Mouse (Mus musculus) right cerebral cortex, postnatal 36 days (tissue): Measurements from ENCODE around the gene Atic.

ENCODE experiments used
- DNase-seq, 2 experiments: peaks; one replicate each; pipeline ENCODE4 v3.0.0; 2022; ENCODE audit warnings: low spot score in 2 of 2, mixed read lengths in 1 of 2

Gene Atic

GRCm38 (mm10) chr1:71556688-71557612 is at the start of gene Atic:
Gene Atic (plus strand): TSS chr1:71557150.
- DNase-seq = peak; percentile 73 to 74

GRCm38 (mm10) chr1:71507251-71507650 is 49.7 kb upstream of the Atic start:
- DNase-seq = no peak

GRCm38 (mm10) chr1:71515041-71515440 is 41.9 kb upstream of the Atic start:
- no peak for DNase-seq

GRCm38 (mm10) chr1:71528808-71529648 is 27.9 kb upstream of the Atic start:
- no peak for DNase-seq

- DNase-seq = no peak
Measured at GRCm38 (mm10) chr1:71530779-71531178, 26.2 kb upstream of the Atic start.

GRCm38 (mm10) chr1:71531653-71532052 is 25.3 kb upstream of the Atic start:
- DNase-seq = peak; percentile 3 to 9

GRCm38 (mm10) chr1:71539641-71540040 is 17.3 kb upstream of the Atic start:
- no peak for DNase-seq

- no peak for DNase-seq
Measured at GRCm38 (mm10) chr1:71540437-71540836, 16.5 kb upstream of the Atic start.

- DNase-seq = no peak
Measured at GRCm38 (mm10) chr1:71550626-71551195, 6.2 kb upstream of the Atic start.

- no peak for DNase-seq
Measured at GRCm38 (mm10) chr1:71560626-71561025, 3.7 kb downstream of the Atic start.

GRCm38 (mm10) chr1:71564291-71564690 is 7.3 kb downstream of the Atic start:
- DNase-seq = no peak

GRCm38 (mm10) chr1:71567884-71568605 is 11.1 kb downstream of the Atic start:
- DNase-seq = no peak

- DNase-seq = no peak
Measured at GRCm38 (mm10) chr1:71570116-71570515, 13.2 kb downstream of the Atic start.

- no peak for DNase-seq
Measured at GRCm38 (mm10) chr1:71575987-71576386, 19.0 kb downstream of the Atic start.

- DNase-seq = no peak
Measured at GRCm38 (mm10) chr1:71576837-71577236, 19.9 kb downstream of the Atic start.

- no peak for DNase-seq
Measured at GRCm38 (mm10) chr1:71579526-71579925, 22.6 kb downstream of the Atic start.

- no peak for DNase-seq
Measured at GRCm38 (mm10) chr1:71580408-71580807, 23.5 kb downstream of the Atic start.

- no peak for DNase-seq
Measured at GRCm38 (mm10) chr1:71583302-71583701, 26.4 kb downstream of the Atic start.

GRCm38 (mm10) chr1:71583900-71584299 is 26.9 kb downstream of the Atic start:
- DNase-seq = no peak

- DNase-seq = no peak
Measured at GRCm38 (mm10) chr1:71586658-71587057, 29.7 kb downstream of the Atic start.

GRCm38 (mm10) chr1:71590038-71590437 is 33.1 kb downstream of the Atic start:
- no peak for DNase-seq

GRCm38 (mm10) chr1:71593184-71593583 is 36.2 kb downstream of the Atic start:
- DNase-seq = no peak
